Mouse (Mus musculus): ENCODE measurements around the gene Vdr. TPM values are rescaled to one million over a fixed set of nuclear protein-coding genes. Genes with fewer than 3 reads are reported as not detected.
A peak's percentile ranks its signal among the peaks of the same experiment; 100 is the strongest.

Gene Vdr
- polyA plus RNA-seq, 2 experiments, result 0.11 to 0.15 TPM

- no peaks in the 10 kb centered on the region for H3K4me1 ChIP-seq (replicated peaks; ENCODE audit: control insufficient read depth in 2 of 2, insufficient read depth in 2 of 2, low read length in 1 of 2)
- no peak overlapping the region for H3K27ac ChIP-seq
- no peaks in the 10 kb centered on the region for H3K9me3 ChIP-seq (ENCODE audit: control insufficient read depth, low read length)
- no peaks in the 10 kb centered on the region for H3K36me3 ChIP-seq (replicated peaks; ENCODE audit: control insufficient read depth, insufficient read depth, low read depth)
- TF ChIP-seq EP300 (IDR thresholded peaks at IDR 0.05; ENCODE audit: low read depth) (no peak), CTCF (IDR thresholded peaks at IDR 0.05; ENCODE audit: low read depth) (no peak)
- 44% methylated on average over 5 of the region's 5 CpGs for WGBS (ENCODE audit: insufficient replicate concordance)
- no peaks in the 10 kb centered on the region for H3K27me3 ChIP-seq (ENCODE audit: control insufficient read depth, insufficient read depth, low read length)
- ATAC-seq (ENCODE audit: insufficient read depth) (no peak), DNase-seq (ENCODE audit: low read depth in 3 of 3, low spot score in 3 of 3) (no peak)
- H3K9ac ChIP-seq (replicated peaks), result no peak overlapping the region
- H3K4me2 ChIP-seq (ENCODE audit: low read depth), result no peak overlapping the region
- H3K4me3 ChIP-seq (ENCODE audit: insufficient read depth in 1 of 2, low read depth in 2 of 2, low read length in 2 of 2), result no peak overlapping the region
Observed at GRCm38 (mm10) chr15:97898791-97899190, 11.6 kb downstream of the Vdr start.

GRCm38 (mm10) chr15:97896861-97897654 is 13.4 kb downstream of the Vdr start:
- DNase-seq (ENCODE audit: low read depth in 3 of 3, low spot score in 3 of 3) (no peak), ATAC-seq (ENCODE audit: insufficient read depth) (no peak)
- Histone ChIP-seq H3K4me1 (replicated peaks; ENCODE audit: control insufficient read depth in 2 of 2, insufficient read depth in 2 of 2, low read length in 1 of 2) (peaks cover 0 to 5% of the 10 kb centered on the region in 2 experiments; a peak in 2 of 4 replicates), H3K9ac (replicated peaks) (no peak overlapping the region), H3K36me3 (replicated peaks; ENCODE audit: control insufficient read depth, insufficient read depth, low read depth) (no peaks in the 10 kb centered on the region), H3K4me3 (ENCODE audit: insufficient read depth in 1 of 2, low read depth in 2 of 2, low read length in 2 of 2) (no peak overlapping the region), H3K4me2 (ENCODE audit: low read depth) (no peak overlapping the region), H3K27ac (no peak overlapping the region), H3K27me3 (ENCODE audit: control insufficient read depth, insufficient read depth, low read length) (no peaks in the 10 kb centered on the region), H3K9me3 (ENCODE audit: control insufficient read depth, low read length) (no peaks in the 10 kb centered on the region)
- 66% methylated on average over 16 of the region's 16 CpGs for WGBS (ENCODE audit: insufficient replicate concordance)
- TF ChIP-seq CTCF (IDR thresholded peaks at IDR 0.05; ENCODE audit: low read depth) (no peak), EP300 (IDR thresholded peaks at IDR 0.05; ENCODE audit: low read depth) (no peak)

- no peak overlapping the region for H3K4me3 ChIP-seq (ENCODE audit: insufficient read depth in 1 of 2, low read depth in 2 of 2, low read length in 2 of 2)
- H3K27me3 ChIP-seq (ENCODE audit: control insufficient read depth, insufficient read depth, low read length), result no peaks in the 10 kb centered on the region
- H3K4me2 ChIP-seq (ENCODE audit: low read depth), result no peak overlapping the region
- peaks cover 0 to 5% of the 10 kb centered on the region in 2 experiments; a peak in 2 of 4 replicates for H3K4me1 ChIP-seq (replicated peaks; ENCODE audit: control insufficient read depth in 2 of 2, insufficient read depth in 2 of 2, low read length in 1 of 2)
- WGBS (ENCODE audit: insufficient replicate concordance), result 80% methylated on average over 9 of the region's 9 CpGs
- ATAC-seq (ENCODE audit: insufficient read depth) (no peak), DNase-seq (ENCODE audit: low read depth in 3 of 3, low spot score in 3 of 3) (no peak)
- no peak for TF ChIP-seq CTCF (IDR thresholded peaks at IDR 0.05; ENCODE audit: low read depth)
- TF ChIP-seq EP300 (IDR thresholded peaks at IDR 0.05; ENCODE audit: low read depth), result no peak
- H3K36me3 ChIP-seq (replicated peaks; ENCODE audit: control insufficient read depth, insufficient read depth, low read depth), result no peaks in the 10 kb centered on the region
- no peak overlapping the region for H3K9ac ChIP-seq (replicated peaks)
- no peak overlapping the region for H3K27ac ChIP-seq
- no peaks in the 10 kb centered on the region for H3K9me3 ChIP-seq (ENCODE audit: control insufficient read depth, low read length)
Observed at GRCm38 (mm10) chr15:97896347-97896746, 14.1 kb downstream of the Vdr start.

- 59% methylated on average over 12 of the region's 12 CpGs for WGBS (ENCODE audit: insufficient replicate concordance)
- no peak for TF ChIP-seq EP300 (IDR thresholded peaks at IDR 0.05; ENCODE audit: low read depth)
- no peak for TF ChIP-seq CTCF (IDR thresholded peaks at IDR 0.05; ENCODE audit: low read depth)
- no peak for DNase-seq (ENCODE audit: low read depth in 3 of 3, low spot score in 3 of 3)
Observed at GRCm38 (mm10) chr15:97895847-97896246, 14.6 kb downstream of the Vdr start.

GRCm38 (mm10) chr15:97892506-97892905 is 17.9 kb downstream of the Vdr start:
- no peak overlapping the region for H3K27ac ChIP-seq
- H3K9me3 ChIP-seq (ENCODE audit: control insufficient read depth, low read length), result no peaks in the 10 kb centered on the region
- peak; percentile 39; the same call in 1 of the 2 replicates for ATAC-seq (ENCODE audit: insufficient read depth)
- H3K9ac ChIP-seq (replicated peaks), result no peak overlapping the region
- no peak overlapping the region for H3K4me3 ChIP-seq (ENCODE audit: insufficient read depth in 1 of 2, low read depth in 2 of 2, low read length in 2 of 2)
- H3K36me3 ChIP-seq (replicated peaks; ENCODE audit: control insufficient read depth, insufficient read depth, low read depth), result no peaks in the 10 kb centered on the region
- H3K27me3 ChIP-seq (ENCODE audit: control insufficient read depth, insufficient read depth, low read length), result no peaks in the 10 kb centered on the region
- DNase-seq (ENCODE audit: low read depth in 3 of 3, low spot score in 3 of 3), result no peak
- no peak for TF ChIP-seq CTCF (IDR thresholded peaks at IDR 0.05; ENCODE audit: low read depth)
- H3K4me2 ChIP-seq (ENCODE audit: low read depth), result no peak overlapping the region
- H3K4me1 ChIP-seq (replicated peaks; ENCODE audit: control insufficient read depth in 2 of 2, insufficient read depth in 2 of 2, low read length in 1 of 2), result peaks cover 0 to 5% of the 10 kb centered on the region in 2 experiments; a peak in 2 of 4 replicates
- WGBS (ENCODE audit: insufficient replicate concordance), result 10% methylated on average over 8 of the region's 8 CpGs

More at GRCm38 (mm10) chr15:97895847-97896246, 14.6 kb downstream of the Vdr start:
- H3K27me3 ChIP-seq (ENCODE audit: control insufficient read depth, insufficient read depth, low read length), result no peaks in the 10 kb centered on the region
- H3K4me2 ChIP-seq (ENCODE audit: low read depth), result no peak overlapping the region
- peaks cover 0 to 5% of the 10 kb centered on the region in 2 experiments; a peak in 2 of 4 replicates for H3K4me1 ChIP-seq (replicated peaks; ENCODE audit: control insufficient read depth in 2 of 2, insufficient read depth in 2 of 2, low read length in 1 of 2)
- H3K4me3 ChIP-seq (ENCODE audit: insufficient read depth in 1 of 2, low read depth in 2 of 2, low read length in 2 of 2), result no peak overlapping the region
- no peaks in the 10 kb centered on the region for H3K36me3 ChIP-seq (replicated peaks; ENCODE audit: control insufficient read depth, insufficient read depth, low read depth)
- H3K9me3 ChIP-seq (ENCODE audit: control insufficient read depth, low read length), result no peaks in the 10 kb centered on the region
- ATAC-seq (ENCODE audit: insufficient read depth), result no peak
- H3K9ac ChIP-seq (replicated peaks), result no peak overlapping the region
- no peak overlapping the region for H3K27ac ChIP-seq

Measured in liver, embryonic 14.5 days (tissue).